Mouse (Mus musculus): ENCODE measurements around the gene Crb1. TPM values are rescaled to one million over a fixed set of nuclear protein-coding genes. Genes with fewer than 3 reads are reported as not detected.

Crb1 gene
- total RNA-seq, 4 experiments from 2014 or later = 0.22 to 1.1 (median 0.62) TPM

Other genes starting within 250 kb of the Crb1 start
- 10 to 100 TPM; 19.7 to 25.4 (median 21.6) TPM for gene Zbtb41, start 45.2 kb upstream of the Crb1 start, total RNA-seq (2022)
- gene Aspm, start 77.7 kb upstream of the Crb1 start, total RNA-seq (2022) = under 1 TPM; 0.12 to 0.72 (median 0.31) TPM
- not detected for gene F13b, start 124.6 kb upstream of the Crb1 start, total RNA-seq (2022)
- gene Cfhr1, start 183.2 kb upstream of the Crb1 start, total RNA-seq (2022) = not detected

Data from heart, adult 8-10 months (tissue).